Mouse (Mus musculus) skeletal muscle tissue, adult 2 months (tissue): ENCODE data around the gene Tmem185b.

Experiments
- DNase-seq: peaks from one replicate; pipeline ENCODE4 v3.0.0-alpha.2; 2012; ENCODE audit warnings: low read depth, low spot score

Tmem185b gene

GRCm38 (mm10) chr1:119539252-119539651 is 13.3 kb downstream of the Tmem185b start:
- no peak for DNase-seq

- no peak for DNase-seq
These were observed 15.0 kb downstream of the Tmem185b start for GRCm38 (mm10) chr1:119540836-119541557.

- no peak for DNase-seq
These were observed 15.6 kb downstream of the Tmem185b start for GRCm38 (mm10) chr1:119541570-119541969.

GRCm38 (mm10) chr1:119543316-119543715 is 17.4 kb downstream of the Tmem185b start:
- no peak for DNase-seq

- no peak for DNase-seq
These were observed 18.7 kb downstream of the Tmem185b start for GRCm38 (mm10) chr1:119544611-119545155.

- no peak for DNase-seq
These were observed 19.2 kb downstream of the Tmem185b start for GRCm38 (mm10) chr1:119545164-119545563.

- no peak for DNase-seq
These were observed 19.7 kb downstream of the Tmem185b start for GRCm38 (mm10) chr1:119545671-119546070.

GRCm38 (mm10) chr1:119546490-119546889 is 20.5 kb downstream of the Tmem185b start:
- no peak for DNase-seq

- peak; percentile 52 for DNase-seq
These were observed 22.8 kb downstream of the Tmem185b start for GRCm38 (mm10) chr1:119548668-119549326.

- DNase-seq = no peak
These were observed 23.3 kb downstream of the Tmem185b start for GRCm38 (mm10) chr1:119549327-119549689.

GRCm38 (mm10) chr1:119550064-119550463 is 24.1 kb downstream of the Tmem185b start:
- no peak for DNase-seq

- no peak for DNase-seq
These were observed 25.7 kb downstream of the Tmem185b start for GRCm38 (mm10) chr1:119551651-119552050.

GRCm38 (mm10) chr1:119555651-119556050 is 29.7 kb downstream of the Tmem185b start:
- DNase-seq = no peak

GRCm38 (mm10) chr1:119557641-119558395 is 31.9 kb downstream of the Tmem185b start:
- DNase-seq = peak; percentile 48

- DNase-seq = no peak
These were observed 39.6 kb downstream of the Tmem185b start for GRCm38 (mm10) chr1:119565531-119565930.

GRCm38 (mm10) chr1:119570134-119570533 is 44.2 kb downstream of the Tmem185b start:
- no peak for DNase-seq
